Mouse (Mus musculus) kidney, adult 2 months (tissue): ENCODE measurements around the gene Mrps27. TPM values are rescaled to one million over a fixed set of nuclear protein-coding genes. Genes with fewer than 3 reads are reported as not detected.

Experiments
- DNase-seq: peaks from one replicate; pipeline ENCODE4 v3.0.0; 2021
- H3K27ac ChIP-seq: fragments of 200-500 bp; 2 replicates; pipeline ENCODE4 v1.5.1; 2012; ENCODE audit warnings: low read depth, low read length, control low read depth, inconsistent platforms; ENCODE audit not compliant: insufficient read depth
- H3K27me3 ChIP-seq: fragments of 200-500 bp; replicated peaks from 2 replicates; pipeline ENCODE4 v1.6.1; 2012; ENCODE audit warnings: mild to moderate bottlenecking, moderate library complexity, low read length, inconsistent platforms; ENCODE audit not compliant: control insufficient read depth, insufficient read depth
- H3K36me3 ChIP-seq: fragments of 200-500 bp; 2 replicates; pipeline ENCODE4 v1.6.1; 2012; ENCODE audit warnings: mild to moderate bottlenecking, moderate library complexity, low read length, inconsistent platforms; ENCODE audit not compliant: control insufficient read depth, insufficient read depth
- H3K4me1 ChIP-seq: fragments of 200-500 bp; 2 replicates; pipeline ENCODE4 v1.6.1; 2011; ENCODE audit warnings: low read length; ENCODE audit not compliant: control insufficient read depth, insufficient read depth
- H3K4me3 ChIP-seq: fragments of 200-500 bp; 2 replicates; pipeline ENCODE4 v1.5.1; 2011; ENCODE audit warnings: mild to moderate bottlenecking, low read depth, low read length, control low read depth; ENCODE audit not compliant: insufficient read depth
- CTCF ChIP-seq: fragments of 200-500 bp; conservative IDR thresholded peaks from 2 replicates; pipeline ENCODE4 v1.5.1; 2011; ENCODE audit warnings: low read depth, mild to moderate bottlenecking, control low read depth, low read length, moderate library complexity, mixed read lengths; ENCODE audit not compliant: insufficient read depth, insufficient read length
- POLR2A ChIP-seq: fragments of 200-500 bp; IDR thresholded peaks from one replicate; pipeline ENCODE4 v1.6.1; 2011; ENCODE audit warnings: low read depth, low read length, control low read depth
- WGBS: fragments of 180-500 bp; shearing (Covaris S2); methylation state at CpG from one replicate; pipeline ENCODE4 v1.1.7; 2018; 5-methylcytosine and 5-hydroxymethylcytosine counted together
- polyA plus RNA-seq: library from polyadenylated mRNA; depleted of rRNA; stranded (reverse); fragments of >200 nt; gene quantifications from 2 replicates; pipeline ENCODE4 v1.2.3, GENCODE M21; 2012; rRNA removed

Gene Mrps27
- polyA plus RNA-seq, 1 experiment = 26.7 TPM

DNA sequence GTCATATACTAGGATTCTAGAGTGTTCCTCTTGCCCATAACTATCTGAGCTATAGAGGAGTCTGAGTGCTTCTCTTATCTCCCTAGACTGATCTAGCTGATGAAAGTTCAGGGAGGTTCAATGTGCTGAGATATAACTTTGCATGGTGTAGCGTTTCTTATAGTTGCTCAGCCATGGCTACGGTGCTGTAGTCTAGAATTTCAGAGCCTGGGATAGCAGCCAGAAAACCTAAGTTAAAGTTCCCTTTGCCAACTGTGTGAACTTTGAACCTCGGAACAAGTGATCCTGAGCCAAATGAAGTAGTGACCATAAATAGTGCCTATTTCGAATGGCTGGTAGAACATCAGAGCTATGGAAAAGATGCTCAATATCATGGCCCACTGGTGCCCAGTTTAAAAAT lies 115.0 kb downstream of the Mrps27 start:
- DNase-seq = peak; percentile 85
- TF ChIP-seq CTCF = no peak
- no peak for TF ChIP-seq POLR2A
- WGBS = 28% methylated on average over 4 of the region's 4 CpGs
- Histone ChIP-seq H3K27me3 (no peaks in the 10 kb centered on the region), H3K27ac (no peak overlapping the region), H3K36me3 (no peaks in the 10 kb centered on the region), H3K4me1 (peaks cover 3% of the 10 kb centered on the region), H3K4me3 (no peak overlapping the region)

DNA sequence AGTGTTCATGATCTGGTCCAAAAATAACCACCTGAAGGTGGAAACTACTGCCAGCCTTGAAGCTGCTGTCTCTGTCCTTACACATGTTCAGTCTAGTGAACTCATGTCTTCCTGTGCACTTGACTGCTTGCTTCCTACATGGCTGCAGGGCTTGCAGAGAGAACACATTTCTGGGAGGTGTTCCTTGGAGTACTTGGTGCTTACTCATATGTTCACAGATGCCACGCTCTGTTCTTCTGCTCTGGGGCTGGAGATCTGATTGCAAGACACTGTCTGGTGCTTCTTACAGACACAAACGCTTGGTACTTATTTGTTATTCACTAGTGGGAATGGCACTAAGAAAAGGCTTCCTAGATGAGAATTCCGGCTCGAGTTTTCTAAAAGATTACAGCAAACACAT lies 117.3 kb downstream of the Mrps27 start:
- no peak for TF ChIP-seq POLR2A
- TF ChIP-seq CTCF = no peak
- Histone ChIP-seq H3K36me3 (no peaks in the 10 kb centered on the region), H3K27ac (no peak overlapping the region), H3K4me3 (no peak overlapping the region), H3K27me3 (no peaks in the 10 kb centered on the region), H3K4me1 (peaks cover 3% of the 10 kb centered on the region)
- no peak for DNase-seq
- 96% methylated on average over 4 of the region's 4 CpGs for WGBS

DNA sequence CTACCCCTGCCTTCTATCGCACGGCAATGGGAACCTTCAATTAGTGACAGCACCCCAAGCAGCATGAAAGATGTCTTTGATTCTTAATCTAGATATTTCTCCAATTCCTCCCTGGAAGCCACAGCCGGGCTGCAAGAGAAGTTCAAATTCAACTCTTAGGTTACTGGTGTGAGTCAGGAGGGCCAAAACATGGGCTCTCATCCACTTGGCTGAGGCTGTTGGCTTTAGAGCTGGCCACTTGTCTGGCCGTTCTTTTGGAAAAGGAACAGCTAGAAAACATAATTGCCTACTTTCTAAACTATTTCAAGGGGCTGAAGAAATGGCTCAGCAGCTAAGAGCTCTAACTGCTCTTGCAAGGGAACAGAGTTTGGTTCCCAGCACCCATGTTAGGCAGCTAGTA lies 120.0 kb downstream of the Mrps27 start:
- no peak overlapping the region for H3K4me3 ChIP-seq
- TF ChIP-seq CTCF (no peak), POLR2A (no peak)
- H3K36me3 ChIP-seq = no peaks in the 10 kb centered on the region
- DNase-seq = no peak
- no peak overlapping the region for H3K27ac ChIP-seq
- H3K4me1 ChIP-seq = peaks cover 3% of the 10 kb centered on the region
- no peaks in the 10 kb centered on the region for H3K27me3 ChIP-seq
- 81% methylated on average over 4 of the region's 4 CpGs for WGBS

Other genes with a start within 250 kb of the Mrps27 start
- gene Zfp366, start 160.0 kb upstream of the Mrps27 start, polyA plus RNA-seq = 3.1 and 4.3 TPM in 2 replicates
- 27.3 and 29.4 TPM in 2 replicates for gene Ptcd2, start 81 bp upstream of the Mrps27 start, polyA plus RNA-seq
- 0.98 and 1.3 TPM in 2 replicates for gene Map1b, start 171.8 kb downstream of the Mrps27 start, polyA plus RNA-seq